Mouse (Mus musculus): ENCODE results near the gene Nek5. TPM values are rescaled to one million over a fixed set of nuclear protein-coding genes. Genes with fewer than 3 reads are reported as not detected.

The Nek5 gene
- total RNA-seq, 1 experiment, result not detected

- Histone ChIP-seq H3K4me3 (ENCODE audit: insufficient read depth in 1 of 2, low read depth in 1 of 2, low read length in 2 of 2, poor library complexity in 1 of 2, severe bottlenecking in 1 of 2) (no peak overlapping the region), H3K27ac (ENCODE audit: insufficient read depth, low read depth, low read length, poor library complexity, severe bottlenecking) (no peak overlapping the region), H3K9me3 (ENCODE audit: control insufficient read depth, insufficient read depth, low read depth, low read length) (no peaks in the 10 kb centered on the region), H3K4me1 (ENCODE audit: control insufficient read depth in 2 of 2, insufficient read depth in 2 of 2, low read length in 2 of 2, poor library complexity in 1 of 2) (peaks cover 0 to 3% of the 10 kb centered on the region in 2 experiments; a peak in 2 of 4 replicates), H3K36me3 (ENCODE audit: control insufficient read depth, insufficient read depth, low read length, poor library complexity, severe bottlenecking) (0 out of 2 replicates have a peak, but pooled peaks cover 2% of the 10 kb centered on the region), H3K9ac (ENCODE audit: insufficient read depth, low read depth, low read length, poor library complexity, severe bottlenecking) (no peak overlapping the region)
- TF ChIP-seq CHD2 (IDR thresholded peaks at IDR 0.05; ENCODE audit: low read depth, low read length), result no peak
- no peak for TF ChIP-seq HCFC1 (IDR thresholded peaks at IDR 0.05; ENCODE audit: borderline replicate concordance, insufficient read depth, low read length)
- TF ChIP-seq ZC3H11A (IDR thresholded peaks at IDR 0.05; ENCODE audit: borderline replicate concordance, low read depth, low read length), result no peak
- no peak for TF ChIP-seq ZNF384 (IDR thresholded peaks at IDR 0.05; ENCODE audit: low read depth, low read length)
- TF ChIP-seq MAFK (IDR thresholded peaks at IDR 0.05; ENCODE audit: insufficient read depth, low read depth, low read length), result no peak
- in situ Hi-C loops (cut with MboI; ENCODE audit: low sequenced_read_pairs in 2 of 2, unreplicated experiment in 2 of 2), result no loop called here
- no peak for DNase-seq (ENCODE audit: low read depth, low spot score)
These were observed 66.5 kb downstream of the Nek5 start for GRCm38 (mm10) chr8:22058368-22058767.

GRCm38 (mm10) chr8:22056850-22057249 is 68.0 kb downstream of the Nek5 start:
- Histone ChIP-seq H3K4me1 (ENCODE audit: control insufficient read depth in 2 of 2, insufficient read depth in 2 of 2, low read length in 2 of 2, poor library complexity in 1 of 2) (peaks cover 0 to 3% of the 10 kb centered on the region in 2 experiments; a peak in 2 of 4 replicates), H3K9me3 (ENCODE audit: control insufficient read depth, insufficient read depth, low read depth, low read length) (no peaks in the 10 kb centered on the region), H3K4me3 (ENCODE audit: insufficient read depth in 1 of 2, low read depth in 1 of 2, low read length in 2 of 2, poor library complexity in 1 of 2, severe bottlenecking in 1 of 2) (no peak overlapping the region), H3K36me3 (ENCODE audit: control insufficient read depth, insufficient read depth, low read length, poor library complexity, severe bottlenecking) (no peaks in the 10 kb centered on the region), H3K27ac (ENCODE audit: insufficient read depth, low read depth, low read length, poor library complexity, severe bottlenecking) (no peak overlapping the region), H3K9ac (ENCODE audit: insufficient read depth, low read depth, low read length, poor library complexity, severe bottlenecking) (no peak overlapping the region)
- no peak for DNase-seq (ENCODE audit: low read depth, low spot score)
- in situ Hi-C loops (cut with MboI; ENCODE audit: low sequenced_read_pairs in 2 of 2, unreplicated experiment in 2 of 2), result no loop called here
- no peak for TF ChIP-seq CHD2 (IDR thresholded peaks at IDR 0.05; ENCODE audit: low read depth, low read length)
- TF ChIP-seq HCFC1 (IDR thresholded peaks at IDR 0.05; ENCODE audit: borderline replicate concordance, insufficient read depth, low read length), result no peak
- no peak for TF ChIP-seq MAFK (IDR thresholded peaks at IDR 0.05; ENCODE audit: insufficient read depth, low read depth, low read length)
- TF ChIP-seq ZNF384 (IDR thresholded peaks at IDR 0.05; ENCODE audit: low read depth, low read length), result no peak
- TF ChIP-seq ZC3H11A (IDR thresholded peaks at IDR 0.05; ENCODE audit: borderline replicate concordance, low read depth, low read length), result no peak

- in situ Hi-C loops (cut with MboI; ENCODE audit: low sequenced_read_pairs in 2 of 2, unreplicated experiment in 2 of 2), result no loop called here
- Histone ChIP-seq H3K9me3 (ENCODE audit: control insufficient read depth, insufficient read depth, low read depth, low read length) (no peaks in the 10 kb centered on the region), H3K4me3 (ENCODE audit: insufficient read depth in 1 of 2, low read depth in 1 of 2, low read length in 2 of 2, poor library complexity in 1 of 2, severe bottlenecking in 1 of 2) (no peak overlapping the region), H3K27ac (ENCODE audit: insufficient read depth, low read depth, low read length, poor library complexity, severe bottlenecking) (no peak overlapping the region), H3K36me3 (ENCODE audit: control insufficient read depth, insufficient read depth, low read length, poor library complexity, severe bottlenecking) (no peaks in the 10 kb centered on the region), H3K9ac (ENCODE audit: insufficient read depth, low read depth, low read length, poor library complexity, severe bottlenecking) (no peak overlapping the region), H3K4me1 (ENCODE audit: control insufficient read depth in 2 of 2, insufficient read depth in 2 of 2, low read length in 2 of 2, poor library complexity in 1 of 2) (no peaks in the 10 kb centered on the region; a peak in 1 of 4 replicates)
- DNase-seq (ENCODE audit: low read depth, low spot score), result no peak
- TF ChIP-seq MAFK (IDR thresholded peaks at IDR 0.05; ENCODE audit: insufficient read depth, low read depth, low read length), result no peak
- TF ChIP-seq ZC3H11A (IDR thresholded peaks at IDR 0.05; ENCODE audit: borderline replicate concordance, low read depth, low read length), result no peak
- TF ChIP-seq CHD2 (IDR thresholded peaks at IDR 0.05; ENCODE audit: low read depth, low read length), result no peak
- no peak for TF ChIP-seq HCFC1 (IDR thresholded peaks at IDR 0.05; ENCODE audit: borderline replicate concordance, insufficient read depth, low read length)
- TF ChIP-seq ZNF384 (IDR thresholded peaks at IDR 0.05; ENCODE audit: low read depth, low read length), result no peak
These were observed 69.4 kb downstream of the Nek5 start for GRCm38 (mm10) chr8:22055492-22055877.

- H3K4me3 ChIP-seq (ENCODE audit: insufficient read depth in 1 of 2, low read depth in 1 of 2, low read length in 2 of 2, poor library complexity in 1 of 2, severe bottlenecking in 1 of 2), result no peak overlapping the region
- in situ Hi-C loops (cut with MboI; ENCODE audit: low sequenced_read_pairs in 2 of 2, unreplicated experiment in 2 of 2), result no loop called here
- no peaks in the 10 kb centered on the region; a peak in 1 of 4 replicates for H3K4me1 ChIP-seq (ENCODE audit: control insufficient read depth in 2 of 2, insufficient read depth in 2 of 2, low read length in 2 of 2, poor library complexity in 1 of 2)
- no peak for TF ChIP-seq MAFK (IDR thresholded peaks at IDR 0.05; ENCODE audit: insufficient read depth, low read depth, low read length)
- TF ChIP-seq ZC3H11A (IDR thresholded peaks at IDR 0.05; ENCODE audit: borderline replicate concordance, low read depth, low read length), result no peak
- no peak for TF ChIP-seq HCFC1 (IDR thresholded peaks at IDR 0.05; ENCODE audit: borderline replicate concordance, insufficient read depth, low read length)
- no peak for TF ChIP-seq CHD2 (IDR thresholded peaks at IDR 0.05; ENCODE audit: low read depth, low read length)
- no peak for TF ChIP-seq ZNF384 (IDR thresholded peaks at IDR 0.05; ENCODE audit: low read depth, low read length)
- no peaks in the 10 kb centered on the region for H3K36me3 ChIP-seq (ENCODE audit: control insufficient read depth, insufficient read depth, low read length, poor library complexity, severe bottlenecking)
- no peak overlapping the region for H3K9ac ChIP-seq (ENCODE audit: insufficient read depth, low read depth, low read length, poor library complexity, severe bottlenecking)
- no peak overlapping the region for H3K27ac ChIP-seq (ENCODE audit: insufficient read depth, low read depth, low read length, poor library complexity, severe bottlenecking)
- no peaks in the 10 kb centered on the region for H3K9me3 ChIP-seq (ENCODE audit: control insufficient read depth, insufficient read depth, low read depth, low read length)
- no peak for DNase-seq (ENCODE audit: low read depth, low spot score)
These were observed 70.0 kb downstream of the Nek5 start for GRCm38 (mm10) chr8:22054674-22055491.
